Mouse (Mus musculus): ENCODE measurements at regions not wholly inside any gene's neighbourhood (a gene's known extent, or its start where the extent isn't known, plus 50 kb on each side); places are given as distances from the start of the nearest gene placed in this dataset.

- DNase-seq (ENCODE audit: low spot score in 2 of 2) = no peak
These were observed 53.2 kb upstream of the Bmp2 start for GRCm38 (mm10) chr2:133498717-133499143.

- no peak for DNase-seq (ENCODE audit: low spot score in 2 of 2)
These were observed 52.1 kb upstream of the Bmp2 start for GRCm38 (mm10) chr2:133499904-133500303.
